Mouse (Mus musculus): ENCODE measurements around the gene Fam98c. TPM values are rescaled to one million over a fixed set of nuclear protein-coding genes. Genes with fewer than 3 reads are reported as not detected.
A peak's percentile ranks its signal among the peaks of the same experiment; 100 is the strongest.

The Fam98c gene
- total and polyA plus RNA-seq, 3 experiments = 14.1 to 15.2 (median 14.5) TPM

DNA sequence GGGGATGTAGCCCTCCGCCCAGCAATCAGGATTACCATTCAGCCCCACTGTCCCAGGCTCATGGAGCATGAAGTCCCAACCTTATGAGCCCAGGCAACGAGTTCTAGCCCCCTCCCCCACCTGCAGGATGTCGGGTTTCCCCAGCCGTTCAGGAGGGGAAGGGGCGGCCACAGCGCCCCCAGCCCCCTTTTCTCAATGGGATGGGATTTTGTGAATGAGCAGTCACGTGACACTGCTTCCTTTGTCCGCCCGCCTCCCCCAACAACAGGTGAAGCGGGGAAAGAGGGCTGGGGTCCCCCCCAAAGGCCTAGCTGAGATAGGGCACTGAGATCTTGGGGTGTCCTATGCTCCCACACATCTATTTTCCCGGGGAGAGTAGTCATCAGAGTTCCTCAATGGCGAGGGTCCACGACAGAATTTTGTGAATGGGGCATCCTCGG lies 12.8 kb upstream of the Fam98c start:
- Histone ChIP-seq H3K9ac (ENCODE audit: insufficient read depth, low read depth) (peak overlapping the region; percentile 75), H3K9me3 (replicated peaks; ENCODE audit: low read length) (no peaks in the 10 kb centered on the region), H3K27me3 (replicated peaks) (no peaks in the 10 kb centered on the region), H3K4me1 (ENCODE audit: control insufficient read depth in 1 of 2, insufficient read depth in 2 of 2) (peaks cover 14 to 40% of the 10 kb centered on the region in 2 experiments), H3K4me3 (replicated peaks in 1 of 3; ENCODE audit: low read depth in 2 of 3, low read length in 2 of 3, poor library complexity in 1 of 3) (peak overlapping the region; percentile 66 to 85 (median 76)), H3K79me2 (replicated peaks; ENCODE audit: control insufficient read depth, extremely low read depth, insufficient read depth, poor library complexity, severe bottlenecking) (no peaks in the 10 kb centered on the region), H3K4me2 (ENCODE audit: insufficient read depth, low read depth, poor library complexity, severe bottlenecking) (peak overlapping the region; percentile 84), H3K36me3 (replicated peaks in 1 of 2; ENCODE audit: control insufficient read depth in 1 of 2, insufficient read depth in 1 of 2, low read length in 1 of 2) (peaks cover 21 to 45% of the 10 kb centered on the region in 2 experiments), H3K27ac (ENCODE audit: insufficient read depth, low read depth) (no peak overlapping the region; the same call in 1 of the 2 replicates)
- no peak for DNase-seq (ENCODE audit: extremely low read depth)
- TF ChIP-seq CTCF (conservative IDR thresholded peaks at IDR 0.05 in 1 of 2, IDR thresholded peaks at IDR 0.05 in 1 of 2; ENCODE audit: low read depth in 2 of 2, low read length in 2 of 2) = no peak
- TF ChIP-seq USF2 (conservative IDR thresholded peaks at IDR 0.05; ENCODE audit: low read depth, low read length) = peak; percentile 42
- peak; percentile 65 for TF ChIP-seq USF1 (IDR thresholded peaks at IDR 0.05; ENCODE audit: low read depth, low read length)
- peak; percentile 52; the same call in 1 of the 2 replicates for TF ChIP-seq BHLHE40 (IDR thresholded peaks at IDR 0.05; ENCODE audit: low read depth, low read length)
- in situ Hi-C loops (cut with MboI; ENCODE audit: low pct_ligation_motif_present, low pct_unique_long_range_greater_than_20kb, low sequenced_read_pairs) (no loop called here), dilution Hi-C loops (cut with MboI; ENCODE audit: extremely low pct_ligation_motif_present, extremely low pct_unique_long_range_greater_than_20kb, low sequenced_read_pairs) (no loop called here)

DNA sequence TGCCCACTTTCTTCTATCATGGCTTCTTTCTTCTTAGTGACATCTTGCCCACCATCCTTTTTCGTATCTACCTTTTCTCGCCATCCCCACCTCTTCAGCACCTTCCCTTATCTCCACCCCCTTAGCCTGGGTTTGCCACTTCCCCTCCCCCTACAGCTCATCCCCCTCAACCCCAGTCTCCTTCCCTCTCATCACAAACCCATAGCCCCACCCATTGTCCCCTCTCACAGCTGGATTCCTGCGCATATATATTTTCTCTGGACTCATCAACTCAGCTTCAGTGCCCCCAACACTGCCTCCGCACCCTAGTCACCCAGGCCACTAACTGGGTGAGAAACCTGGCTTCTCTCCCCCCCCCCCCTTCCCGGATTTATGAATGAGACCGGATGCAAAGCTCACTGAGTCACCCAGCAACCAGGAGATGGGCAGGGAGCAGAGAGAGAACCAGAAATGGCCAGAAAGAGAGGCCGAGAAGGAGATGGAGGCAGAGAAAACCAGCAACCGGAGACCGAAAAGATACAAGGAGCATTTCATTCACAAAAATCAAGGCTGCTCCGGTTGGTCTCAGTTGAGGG lies 12.2 kb upstream of the Fam98c start:
- no peaks in the 10 kb centered on the region for H3K9me3 ChIP-seq (replicated peaks; ENCODE audit: low read length)
- H3K27me3 ChIP-seq (replicated peaks) = no peaks in the 10 kb centered on the region
- H3K79me2 ChIP-seq (replicated peaks; ENCODE audit: control insufficient read depth, extremely low read depth, insufficient read depth, poor library complexity, severe bottlenecking) = no peaks in the 10 kb centered on the region
- peaks cover 20 to 46% of the 10 kb centered on the region in 2 experiments for H3K4me1 ChIP-seq (ENCODE audit: control insufficient read depth in 1 of 2, insufficient read depth in 2 of 2)
- peak overlapping the region; percentile 23; the same call in 1 of the 2 replicates for H3K9ac ChIP-seq (ENCODE audit: insufficient read depth, low read depth)
- H3K4me2 ChIP-seq (ENCODE audit: insufficient read depth, low read depth, poor library complexity, severe bottlenecking) = peak overlapping the region; percentile 84
- no peak overlapping the region for H3K27ac ChIP-seq (ENCODE audit: insufficient read depth, low read depth)
- peaks cover 15 to 39% of the 10 kb centered on the region in 2 experiments for H3K36me3 ChIP-seq (replicated peaks in 1 of 2; ENCODE audit: control insufficient read depth in 1 of 2, insufficient read depth in 1 of 2, low read length in 1 of 2)
- H3K4me3 ChIP-seq (replicated peaks in 1 of 3; ENCODE audit: low read depth in 2 of 3, low read length in 2 of 3, poor library complexity in 1 of 3) = peak overlapping the region in 1 of 3 experiments; percentile 66
- no peak for DNase-seq (ENCODE audit: extremely low read depth)
- in situ Hi-C loops (cut with MboI; ENCODE audit: low pct_ligation_motif_present, low pct_unique_long_range_greater_than_20kb, low sequenced_read_pairs) = no loop called here
- dilution Hi-C loops (cut with MboI; ENCODE audit: extremely low pct_ligation_motif_present, extremely low pct_unique_long_range_greater_than_20kb, low sequenced_read_pairs) = no loop called here
- TF ChIP-seq EP300 (IDR thresholded peaks at IDR 0.05; ENCODE audit: low read length) = no peak
- no peak for TF ChIP-seq GABPA (IDR thresholded peaks at IDR 0.05; ENCODE audit: insufficient replicate concordance, low read depth, low read length)
- no peak for TF ChIP-seq E2F4 (IDR thresholded peaks at IDR 0.05; ENCODE audit: insufficient replicate concordance, low read depth, low read length)
- no peak for TF ChIP-seq MYC (IDR thresholded peaks at IDR 0.05; ENCODE audit: low read depth, low read length)
- no peak for TF ChIP-seq SMC3 (IDR thresholded peaks at IDR 0.05; ENCODE audit: low read depth, low read length)
- no peak for TF ChIP-seq MAZ (IDR thresholded peaks at IDR 0.05; ENCODE audit: low read depth, low read length)
- TF ChIP-seq ZC3H11A (IDR thresholded peaks at IDR 0.05; ENCODE audit: low read depth, low read length) = no peak
- TF ChIP-seq BHLHE40 (IDR thresholded peaks at IDR 0.05; ENCODE audit: low read depth, low read length) = no peak
- TF ChIP-seq UBTF (IDR thresholded peaks at IDR 0.05; ENCODE audit: low read depth, low read length) = no peak
- no peak for TF ChIP-seq ELF1 (IDR thresholded peaks at IDR 0.05; ENCODE audit: low read depth, low read length)
- no peak for TF ChIP-seq POLR2A (IDR thresholded peaks at IDR 0.05; ENCODE audit: low read depth, low read length)

Measured in CH12.LX (cell line).